Mouse (Mus musculus) myocyte (in vitro differentiated cells): ENCODE measurements around the gene Oxnad1. TPM values are rescaled to one million over a fixed set of nuclear protein-coding genes. Genes with fewer than 3 reads are reported as not detected.
"Not testable (repeated sequence)": the region's sequence is repeated elsewhere in the genome, so short reads cannot be mapped to it uniquely, and the experiment has no call there.

Source experiments
- H3K27me3 ChIP-seq: one replicate; pipeline ENCODE4 v1.6.1; 2011; ENCODE audit not compliant: control insufficient read depth, insufficient read depth, insufficient read length
- H3K36me3 ChIP-seq: one replicate; pipeline ENCODE4 v1.6.1; 2011; ENCODE audit not compliant: control insufficient read depth, insufficient read depth
- H3K4me2 ChIP-seq: one replicate; pipeline ENCODE4 v1.6.1; 2011; ENCODE audit warnings: low read depth, control low read depth
- H3K4me3 ChIP-seq: one replicate; pipeline ENCODE4 v1.5.1; 2011; ENCODE audit warnings: mild to moderate bottlenecking, control low read depth, moderate library complexity
- H3K79me2 ChIP-seq: one replicate; pipeline ENCODE4 v1.6.1; 2011; ENCODE audit not compliant: control insufficient read depth, insufficient read depth
- H3ac ChIP-seq: one replicate; pipeline ENCODE4 v1.6.1; 2011; ENCODE audit not compliant: control insufficient read depth, insufficient read length
- CEBPB ChIP-seq: IDR thresholded peaks from 2 replicates; pipeline ENCODE4 v1.6.1; 2011; ENCODE audit warnings: mild to moderate bottlenecking, moderate library complexity; ENCODE audit not compliant: poor library complexity, insufficient read depth, severe bottlenecking
- E2F4 ChIP-seq: IDR thresholded peaks from one replicate; pipeline ENCODE4 v1.6.1; 2011; ENCODE audit warnings: mild to moderate bottlenecking, control low read depth, moderate library complexity; ENCODE audit not compliant: insufficient read depth
- MAX ChIP-seq: IDR thresholded peaks from one replicate; pipeline ENCODE4 v1.6.1; 2011; ENCODE audit warnings: low read depth, mild to moderate bottlenecking, control low read depth
- MYOD1 ChIP-seq, 3 experiments: IDR thresholded peaks; one replicate each; pipeline ENCODE4 v1.6.1; 2011; ENCODE audit warnings: control low read depth in 2 of 3, low read depth in 2 of 3, mild to moderate bottlenecking in 2 of 3, moderate library complexity in 1 of 3; ENCODE audit not compliant: insufficient read length in 2 of 3, control insufficient read depth in 1 of 3
- MYOG ChIP-seq, 3 experiments: IDR thresholded peaks; one replicate each; pipeline ENCODE4 v1.6.1; 2011; ENCODE audit warnings: control low read depth in 2 of 3, low read depth in 2 of 3, mild to moderate bottlenecking in 2 of 3; ENCODE audit not compliant: insufficient read length in 2 of 3, control insufficient read depth in 1 of 3, insufficient read depth in 1 of 3
- POLR2A ChIP-seq: IDR thresholded peaks from one replicate; pipeline ENCODE4 v1.6.1; 2011; ENCODE audit warnings: low read depth, mild to moderate bottlenecking, control low read depth, moderate library complexity; ENCODE audit not compliant: insufficient read length
- POLR2AphosphoS2 ChIP-seq: IDR thresholded peaks from one replicate; pipeline ENCODE4 v1.6.1; 2011; ENCODE audit warnings: low read depth, control low read depth; ENCODE audit not compliant: insufficient read length
- REST ChIP-seq: IDR thresholded peaks from one replicate; pipeline ENCODE4 v1.6.1; 2011; ENCODE audit warnings: mild to moderate bottlenecking, control low read depth, moderate library complexity; ENCODE audit not compliant: insufficient read depth, insufficient read length
- SRF ChIP-seq: IDR thresholded peaks from one replicate; pipeline ENCODE4 v1.6.1; 2011; ENCODE audit warnings: low read depth; ENCODE audit not compliant: control insufficient read depth, insufficient read length
- TCF12 ChIP-seq: IDR thresholded peaks from one replicate; pipeline ENCODE4 v1.6.1; 2011; ENCODE audit warnings: mild to moderate bottlenecking, control low read depth; ENCODE audit not compliant: poor library complexity, insufficient read depth, severe bottlenecking
- TCF3 ChIP-seq: IDR thresholded peaks from one replicate; pipeline ENCODE4 v1.6.1; 2011; ENCODE audit warnings: low read depth, control low read depth; ENCODE audit not compliant: insufficient read length
- USF1 ChIP-seq: IDR thresholded peaks from one replicate; pipeline ENCODE4 v1.6.1; 2011; ENCODE audit warnings: low read depth, mild to moderate bottlenecking, control low read depth, moderate library complexity
- polyA plus RNA-seq: library from polyadenylated mRNA; unstranded; fragments of >200 nt; fragmentation: generic; extraction: Trizol; gene quantifications from one replicate; pipeline ENCODE4 v1.2.1, GENCODE M21; 2012; ENCODE audit warnings: missing spikeins

The Oxnad1 gene
- polyA plus RNA-seq, 1 experiment: 24.8 TPM

- TF ChIP-seq E2F4 (no peak), MAX (no peak), MYOD1 (IDR thresholded peaks at IDR 0.05; ENCODE audit: control insufficient read depth in 1 of 3, insufficient read length in 2 of 3, low read depth in 2 of 3) (no peak)
- no peak overlapping the region for H3K4me3 ChIP-seq
- H3K36me3 ChIP-seq: peaks cover 54% of the 10 kb centered on the region
- H3K4me2 ChIP-seq: no peak overlapping the region
- H3K79me2 ChIP-seq: no peaks in the 10 kb centered on the region
- H3ac ChIP-seq: no peak overlapping the region
- no peaks in the 10 kb centered on the region for H3K27me3 ChIP-seq
Measured at GRCm38 (mm10) chr14:32098951-32099350, 13.8 kb downstream of the Oxnad1 start.

- TF ChIP-seq REST (no peak), SRF (no peak), USF1 (no peak)
- Histone ChIP-seq H3K36me3 (peaks cover 23% of the 10 kb centered on the region), H3K79me2 (no peaks in the 10 kb centered on the region)
Measured at GRCm38 (mm10) chr14:32103556-32103955, 18.4 kb downstream of the Oxnad1 start.

GRCm38 (mm10) chr14:32105663-32106062 is 20.5 kb downstream of the Oxnad1 start:
- Histone ChIP-seq H3K4me2 (no peak overlapping the region), H3K79me2 (no peaks in the 10 kb centered on the region), H3K27me3 (no peaks in the 10 kb centered on the region), H3ac (no peak overlapping the region), H3K36me3 (peaks cover 4% of the 10 kb centered on the region), H3K4me3 (no peak overlapping the region)
- TF ChIP-seq CEBPB (no peak), MAX (no peak), TCF12 (no peak), REST (no peak), MYOD1 (IDR thresholded peaks at IDR 0.05; ENCODE audit: control insufficient read depth in 1 of 3, insufficient read length in 2 of 3, low read depth in 2 of 3) (no peak), SRF (no peak), MYOG (IDR thresholded peaks at IDR 0.05; ENCODE audit: control insufficient read depth in 1 of 3, insufficient read depth in 1 of 3, insufficient read length in 2 of 3, low read depth in 2 of 3) (no peak), USF1 (no peak), POLR2A (no peak), TCF3 (no peak), POLR2AphosphoS2 (no peak), E2F4 (no peak)

More at GRCm38 (mm10) chr14:32103556-32103955, 18.4 kb downstream of the Oxnad1 start:
- no peak overlapping the region for H3K4me3 ChIP-seq
- no peaks in the 10 kb centered on the region for H3K27me3 ChIP-seq
- H3K4me2 ChIP-seq: no peak overlapping the region
- no peak overlapping the region for H3ac ChIP-seq

GRCm38 (mm10) chr14:32106911-32107310 is 21.7 kb downstream of the Oxnad1 start:
- no peak overlapping the region for H3K4me2 ChIP-seq
- H3K27me3 ChIP-seq: no peaks in the 10 kb centered on the region
- TF ChIP-seq TCF12 (no peak), MYOG (IDR thresholded peaks at IDR 0.05; ENCODE audit: control insufficient read depth in 1 of 3, insufficient read depth in 1 of 3, insufficient read length in 2 of 3, low read depth in 2 of 3) (no peak), REST (no peak), MAX (no peak), POLR2AphosphoS2 (no peak), MYOD1 (IDR thresholded peaks at IDR 0.05; ENCODE audit: control insufficient read depth in 1 of 3, insufficient read length in 2 of 3, low read depth in 2 of 3) (no peak), E2F4 (no peak), CEBPB (no peak), TCF3 (no peak), USF1 (no peak), POLR2A (no peak), SRF (no peak)
- H3ac ChIP-seq: no peak overlapping the region
- H3K79me2 ChIP-seq: no peaks in the 10 kb centered on the region
- H3K36me3 ChIP-seq: no peaks in the 10 kb centered on the region
- H3K4me3 ChIP-seq: no peak overlapping the region

GRCm38 (mm10) chr14:32112124-32112523 is 26.9 kb downstream of the Oxnad1 start:
- not testable (repeated sequence) for H3K36me3 ChIP-seq, H3K4me2 ChIP-seq, H3K4me3 ChIP-seq

More at GRCm38 (mm10) chr14:32112124-32112523, 26.9 kb downstream of the Oxnad1 start:
- not testable (repeated sequence) for H3K27me3 ChIP-seq, H3ac ChIP-seq, H3K79me2 ChIP-seq
